Mouse (Mus musculus) hindbrain, embryonic 12.5 days (tissue): Measurements from ENCODE around the gene Foxn1. TPM values are rescaled to one million over a fixed set of nuclear protein-coding genes. Genes with fewer than 3 reads are reported as not detected.

Experiments used
- ATAC-seq: fragments of 200-750 bp; cut with Nextera tagmentation; 2 replicates; pipeline ENCODE4 v1.8.0; 2017; ENCODE audit warnings: moderate TSS enrichment; ENCODE audit not compliant: low FRiP score
- H3K27ac ChIP-seq: fragments of 300-500 bp; sonication (generic); 2 replicates; pipeline ENCODE4 v1.5.1; 2016; ENCODE audit warnings: mild to moderate bottlenecking
- H3K27me3 ChIP-seq: fragments of 300-500 bp; sonication (generic); 2 replicates; pipeline ENCODE4 v1.6.1; 2016; ENCODE audit warnings: mild to moderate bottlenecking
- H3K36me3 ChIP-seq: fragments of 300-500 bp; sonication (generic); 2 replicates; pipeline ENCODE4 v1.6.1; 2016; ENCODE audit warnings: mild to moderate bottlenecking
- H3K4me1 ChIP-seq: fragments of 300-500 bp; sonication (generic); 2 replicates; pipeline ENCODE4 v1.6.1; 2016
- H3K4me2 ChIP-seq: fragments of 300-500 bp; sonication (generic); replicated peaks from 2 replicates; pipeline ENCODE4 v1.6.1; 2016; ENCODE audit warnings: mild to moderate bottlenecking
- H3K4me3 ChIP-seq: fragments of 300-500 bp; sonication (generic); 2 replicates; pipeline ENCODE4 v1.5.1; 2016; ENCODE audit warnings: mild to moderate bottlenecking
- H3K9ac ChIP-seq: fragments of 300-500 bp; sonication (generic); 2 replicates; pipeline ENCODE4 v1.6.1; 2016; ENCODE audit warnings: mild to moderate bottlenecking, moderate library complexity
- H3K9me3 ChIP-seq: fragments of 300-500 bp; sonication (generic); replicated peaks from 2 replicates; pipeline ENCODE4 v1.6.1; 2016; ENCODE audit warnings: mild to moderate bottlenecking
- WGBS: fragments of 180-500 bp; shearing (Covaris S2); methylation state at CpG from one replicate; pipeline ENCODE4 v1.1.7; 2016; 5-methylcytosine and 5-hydroxymethylcytosine counted together
- polyA plus RNA-seq: library from polyadenylated mRNA; unstranded; fragments of >200 nt; fragmentation: Nextera tagmentation; extraction: Ambion mirVana; gene quantifications from 2 replicates; pipeline ENCODE4 v1.2.1, GENCODE M21; 2016

The Foxn1 gene
- polyA plus RNA-seq, 1 experiment from 2014 or later, result not detected

DNA sequence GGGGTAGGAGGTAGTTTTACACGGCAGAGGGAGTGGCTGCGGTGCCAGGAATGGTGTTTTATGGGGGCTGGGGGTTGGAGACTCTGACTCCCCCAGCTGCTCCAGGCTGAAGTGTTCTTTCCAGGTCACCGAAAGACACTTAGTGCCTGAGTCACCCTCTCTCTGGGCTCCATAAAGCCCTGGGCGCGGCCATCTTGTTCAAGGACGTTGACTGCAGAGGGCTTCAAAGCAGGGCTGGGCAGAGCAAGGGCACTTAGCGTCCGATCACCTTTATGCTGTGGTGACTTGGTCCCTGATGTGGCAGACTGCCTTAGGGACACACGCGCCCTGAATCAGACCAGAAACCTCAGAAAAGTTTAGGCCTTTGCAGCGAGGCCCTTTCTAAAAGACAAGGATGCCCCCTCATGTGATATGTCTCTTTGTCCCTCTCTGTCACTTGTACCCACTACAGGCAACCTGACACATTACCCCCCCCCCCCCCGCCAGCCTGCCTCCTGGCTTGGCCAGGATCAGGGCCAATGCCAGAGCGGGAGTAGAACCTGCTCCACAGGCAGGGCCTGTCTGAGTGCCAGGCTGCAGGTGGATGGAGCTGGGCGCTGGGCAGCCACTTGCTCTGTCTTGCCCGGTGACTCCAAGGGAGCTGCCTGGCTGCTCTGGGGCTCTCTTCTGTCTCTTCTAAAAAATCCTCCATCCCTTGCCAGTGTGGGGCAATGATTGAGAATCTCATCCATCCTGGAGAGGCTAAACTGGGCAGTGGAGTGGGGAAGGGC is 18.7 kb downstream of the Foxn1 start:
- Histone ChIP-seq H3K27me3 (no peaks in the 10 kb centered on the region), H3K9me3 (no peaks in the 10 kb centered on the region), H3K4me2 (no peak overlapping the region), H3K9ac (no peak overlapping the region), H3K27ac (no peak overlapping the region), H3K4me3 (no peak overlapping the region), H3K4me1 (peaks cover 3% of the 10 kb centered on the region), H3K36me3 (no peaks in the 10 kb centered on the region)
- no peak for ATAC-seq
- WGBS, result 87% methylated on average over 15 of the region's 15 CpGs

DNA sequence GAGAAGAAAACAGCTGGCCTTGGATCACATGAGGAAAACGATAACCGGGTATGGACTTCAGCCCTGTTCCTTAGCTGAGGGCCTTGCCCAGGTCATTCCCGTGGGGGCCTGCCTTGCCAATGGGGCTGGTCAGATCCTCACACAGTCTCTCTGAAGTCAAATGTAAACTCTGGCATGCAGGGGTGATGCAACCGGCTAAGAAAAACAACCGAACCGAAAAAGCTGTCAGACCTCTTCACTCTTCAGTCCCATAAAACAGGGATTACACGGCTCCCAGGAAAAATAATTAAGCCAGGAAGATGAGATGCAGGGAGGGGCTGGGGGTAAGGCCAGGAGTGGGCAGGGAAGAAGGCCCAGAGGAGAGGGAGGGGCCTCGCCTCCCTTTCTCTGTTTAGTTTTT is 22.3 kb downstream of the Foxn1 start:
- H3K9me3 ChIP-seq, result no peaks in the 10 kb centered on the region
- H3K27me3 ChIP-seq, result no peaks in the 10 kb centered on the region
- no peak overlapping the region for H3K4me3 ChIP-seq
- 55% methylated on average over 8 of the region's 8 CpGs for WGBS
- H3K9ac ChIP-seq, result no peak overlapping the region
- no peak overlapping the region for H3K27ac ChIP-seq
- H3K4me2 ChIP-seq, result no peak overlapping the region
- no peaks in the 10 kb centered on the region for H3K4me1 ChIP-seq
- no peak for ATAC-seq
- H3K36me3 ChIP-seq, result no peaks in the 10 kb centered on the region

DNA sequence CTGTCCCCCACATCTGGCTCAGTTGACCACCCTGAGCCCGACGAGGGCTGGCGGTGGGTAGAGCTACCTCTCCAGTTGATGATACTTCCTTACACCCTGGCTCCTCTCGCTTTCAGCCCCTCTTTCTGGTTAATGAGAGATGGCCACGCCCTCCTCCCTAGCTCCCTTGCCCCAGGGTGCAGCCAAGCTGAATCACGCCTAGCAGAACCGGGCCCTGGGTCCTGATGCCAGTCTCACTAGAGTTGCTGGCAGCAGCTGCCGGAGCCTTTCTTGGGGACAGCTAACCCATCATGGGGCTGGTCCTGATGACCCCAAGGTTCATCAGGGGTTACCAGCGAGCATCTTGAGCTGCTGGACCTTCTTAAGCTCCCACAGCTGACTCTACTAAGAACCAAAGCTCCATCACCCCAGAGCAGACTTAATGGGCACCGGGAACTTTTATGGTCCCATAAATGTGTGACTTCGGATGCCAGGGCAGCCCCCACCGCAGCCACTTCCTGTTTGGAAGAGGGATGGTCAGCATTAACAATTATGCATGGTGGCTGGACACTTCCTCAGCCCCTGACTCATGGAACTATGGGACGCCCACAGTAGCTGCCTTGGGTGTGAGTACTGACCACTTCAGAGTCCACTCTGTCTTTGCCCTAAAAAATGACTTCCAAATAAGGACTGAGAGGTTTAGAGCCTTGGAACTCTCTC is 22.9 kb downstream of the Foxn1 start:
- WGBS, result 79% methylated on average over 13 of the region's 13 CpGs
- no peak overlapping the region for H3K27ac ChIP-seq
- no peak for ATAC-seq

DNA sequence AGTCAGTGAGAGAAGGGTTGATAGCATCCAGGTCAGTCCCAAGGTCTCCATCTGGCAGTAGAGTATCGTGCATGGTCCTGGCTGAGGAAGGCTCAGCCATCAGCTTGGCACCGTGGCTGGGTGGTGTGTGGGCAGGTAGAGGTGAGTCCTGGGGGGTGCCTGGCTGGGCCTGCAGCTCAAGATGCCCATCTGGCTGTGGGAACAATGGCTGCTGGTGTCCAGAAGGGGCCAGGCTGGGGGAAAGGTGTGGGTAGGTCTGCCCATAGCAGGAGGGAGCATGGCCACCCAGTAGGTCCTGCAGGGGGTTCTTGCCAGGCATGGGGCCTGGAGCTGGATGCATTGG is 25.6 kb downstream of the Foxn1 start:
- H3K27ac ChIP-seq, result no peak overlapping the region
- WGBS, result 61% methylated on average over 2 of the region's 2 CpGs
- 0 out of 2 replicates have a peak overlapping the region, but pooled peaks have one; percentile 31 for H3K4me2 ChIP-seq
- H3K27me3 ChIP-seq, result no peaks in the 10 kb centered on the region
- no peak overlapping the region for H3K4me3 ChIP-seq
- no peaks in the 10 kb centered on the region for H3K9me3 ChIP-seq
- no peaks in the 10 kb centered on the region for H3K4me1 ChIP-seq
- H3K9ac ChIP-seq, result no peak overlapping the region
- ATAC-seq, result no peak
- no peaks in the 10 kb centered on the region for H3K36me3 ChIP-seq

More for the DNA sequence above, 22.9 kb downstream of the Foxn1 start:
- Histone ChIP-seq H3K4me1 (no peaks in the 10 kb centered on the region), H3K36me3 (no peaks in the 10 kb centered on the region), H3K4me3 (no peak overlapping the region), H3K27me3 (no peaks in the 10 kb centered on the region), H3K9me3 (no peaks in the 10 kb centered on the region), H3K4me2 (no peak overlapping the region), H3K9ac (no peak overlapping the region)

DNA sequence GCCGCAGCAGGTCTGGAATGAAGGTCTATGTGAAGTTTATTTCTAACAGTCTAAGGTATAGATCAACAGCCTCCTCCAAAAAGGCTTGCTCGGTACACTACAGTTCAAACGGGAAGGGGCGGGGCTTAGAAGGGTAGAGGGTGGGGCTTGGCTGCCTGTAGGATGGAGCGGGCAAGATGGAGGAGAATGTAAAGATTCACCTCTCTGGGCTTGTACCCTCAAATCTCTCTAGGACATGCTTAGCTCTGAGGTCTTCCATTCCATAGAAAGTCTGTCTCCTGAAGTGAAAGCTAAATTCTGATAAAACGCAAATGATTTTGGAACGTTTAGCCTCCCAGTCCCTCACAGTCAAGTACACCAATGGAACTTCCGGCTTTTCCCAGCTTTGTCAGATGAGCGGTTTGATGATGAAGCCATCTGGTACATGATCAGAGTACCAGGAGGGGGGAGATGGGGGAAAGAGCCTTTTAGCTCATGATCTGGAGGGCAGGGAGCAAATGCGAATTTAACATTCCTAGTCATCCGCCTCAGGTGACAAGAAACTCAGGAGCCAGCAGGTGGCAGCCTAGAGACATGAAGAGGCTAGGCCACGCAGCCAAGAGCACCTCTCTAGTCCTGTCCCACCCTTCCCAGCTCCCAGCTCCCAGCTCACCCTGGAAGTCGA is 26.1 kb downstream of the Foxn1 start:
- Histone ChIP-seq H3K27ac (no peak overlapping the region), H3K9ac (no peak overlapping the region), H3K27me3 (no peaks in the 10 kb centered on the region), H3K9me3 (no peaks in the 10 kb centered on the region), H3K4me2 (peak overlapping the region; percentile 31), H3K4me1 (no peaks in the 10 kb centered on the region), H3K36me3 (no peaks in the 10 kb centered on the region), H3K4me3 (peak overlapping the region; percentile 22; the same call in 1 of the 2 replicates)
- ATAC-seq, result peak; percentile 71
- WGBS, result 13% methylated on average over 13 of the region's 13 CpGs

DNA sequence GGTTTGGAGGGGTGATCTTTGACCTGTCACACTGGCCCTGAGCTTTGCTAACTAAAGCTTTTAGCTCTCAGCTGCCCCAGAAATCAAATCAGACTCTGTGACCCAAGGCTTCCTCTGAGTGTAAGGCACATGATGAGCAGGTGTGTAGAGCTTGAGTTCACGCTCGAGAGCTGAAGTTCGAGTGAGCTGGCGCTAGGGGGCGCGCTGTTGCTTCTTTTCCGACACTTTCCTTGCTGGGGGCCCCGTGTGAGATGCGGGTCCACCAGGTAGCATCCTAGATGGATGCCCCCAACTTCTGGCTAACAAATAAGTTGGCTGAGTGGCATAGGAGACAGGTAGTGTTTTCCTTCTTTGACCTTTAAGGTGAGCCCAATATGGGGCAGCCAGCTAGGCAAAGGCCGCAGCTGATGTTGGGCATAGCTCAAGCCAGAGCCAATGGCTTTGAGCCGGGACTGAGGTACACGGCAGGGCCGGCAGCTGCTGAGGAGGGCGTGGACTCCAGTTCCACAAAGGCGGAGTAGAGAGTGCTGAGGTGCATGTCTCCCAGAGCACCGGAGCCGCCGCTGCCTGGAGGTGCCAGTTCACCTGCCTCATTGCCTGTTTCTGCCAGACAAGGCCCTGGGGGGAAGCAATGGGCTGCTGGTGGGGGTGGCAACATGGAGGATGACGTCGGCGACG is 27.9 kb downstream of the Foxn1 start:
- H3K27me3 ChIP-seq, result no peaks in the 10 kb centered on the region
- H3K4me1 ChIP-seq, result no peaks in the 10 kb centered on the region
- H3K4me2 ChIP-seq, result no peak overlapping the region
- ATAC-seq, result no peak
- no peaks in the 10 kb centered on the region for H3K36me3 ChIP-seq
- no peak overlapping the region for H3K9ac ChIP-seq
- no peaks in the 10 kb centered on the region for H3K9me3 ChIP-seq
- no peak overlapping the region for H3K27ac ChIP-seq
- 13% methylated on average over 22 of the region's 22 CpGs for WGBS
- H3K4me3 ChIP-seq, result no peak overlapping the region

DNA sequence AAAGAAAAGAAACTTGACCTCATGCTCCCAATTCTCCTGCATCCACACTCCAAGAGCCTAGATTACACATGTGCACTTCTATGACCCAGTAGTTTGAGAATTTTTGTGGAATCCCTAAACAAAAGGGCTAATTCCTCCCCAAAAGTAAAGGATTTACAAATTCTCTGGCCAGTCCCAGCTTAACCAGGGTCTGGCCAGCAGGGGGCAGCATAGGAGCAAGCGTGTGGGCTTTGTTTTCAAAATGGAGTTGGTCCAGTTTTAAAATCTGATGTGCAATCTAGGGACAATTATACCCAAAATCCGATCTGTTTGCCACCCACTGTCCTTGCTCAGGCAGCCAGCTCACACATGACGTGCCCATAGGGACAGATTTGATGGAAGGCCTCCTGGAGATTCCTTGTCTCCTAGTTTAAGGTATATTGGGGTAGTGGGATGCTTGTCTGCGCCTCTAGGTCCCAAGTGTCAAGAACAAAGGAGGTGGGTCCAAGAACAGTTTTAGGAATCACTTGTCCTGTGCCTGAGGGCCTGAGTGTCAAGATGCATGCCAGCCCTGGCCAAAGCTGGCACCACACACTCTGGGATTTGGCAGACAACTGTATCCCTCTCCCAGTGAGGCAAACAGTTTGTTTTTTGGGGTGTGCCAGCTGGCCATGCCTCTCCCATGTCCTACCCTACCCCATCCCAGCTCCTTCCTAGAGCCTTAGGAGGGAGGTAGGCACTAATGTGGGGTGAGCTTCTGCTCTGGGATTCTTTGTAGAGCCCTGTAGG is 30.7 kb downstream of the Foxn1 start:
- ATAC-seq, result no peak
- WGBS, result 29% methylated on average over 4 of the region's 4 CpGs
- H3K27ac ChIP-seq, result no peak overlapping the region
- H3K4me1 ChIP-seq, result no peaks in the 10 kb centered on the region
- no peaks in the 10 kb centered on the region for H3K9me3 ChIP-seq
- no peak overlapping the region for H3K9ac ChIP-seq
- H3K27me3 ChIP-seq, result no peaks in the 10 kb centered on the region
- no peak overlapping the region for H3K4me3 ChIP-seq
- no peaks in the 10 kb centered on the region for H3K36me3 ChIP-seq
- no peak overlapping the region for H3K4me2 ChIP-seq

DNA sequence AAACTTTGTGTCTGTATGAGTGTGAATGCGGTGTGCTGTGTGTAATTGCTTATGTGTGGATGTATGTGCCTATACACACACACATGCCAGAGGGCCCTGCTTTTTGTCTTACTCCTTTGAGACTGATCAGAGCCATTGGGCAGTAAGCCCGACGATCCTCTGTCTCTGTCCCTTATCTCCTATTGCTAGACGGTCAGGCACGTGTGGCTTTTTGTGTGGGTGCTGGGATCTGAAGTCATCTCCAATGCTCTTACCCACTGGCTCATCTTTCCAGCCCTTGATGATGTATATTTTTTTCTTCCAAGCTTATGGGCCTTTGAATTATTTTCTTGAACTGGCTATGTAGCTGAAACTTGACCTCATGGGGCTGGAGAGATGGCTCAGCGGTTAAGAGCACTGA is 31.5 kb downstream of the Foxn1 start:
- Histone ChIP-seq H3K4me1 (no peaks in the 10 kb centered on the region), H3K4me2 (no peak overlapping the region), H3K4me3 (no peak overlapping the region), H3K9ac (no peak overlapping the region), H3K36me3 (peaks cover 3% of the 10 kb centered on the region; the same call in 1 of the 2 replicates), H3K27ac (no peak overlapping the region), H3K27me3 (no peaks in the 10 kb centered on the region), H3K9me3 (no peaks in the 10 kb centered on the region)
- no peak for ATAC-seq
- 88% methylated on average over 6 of the region's 6 CpGs for WGBS

DNA sequence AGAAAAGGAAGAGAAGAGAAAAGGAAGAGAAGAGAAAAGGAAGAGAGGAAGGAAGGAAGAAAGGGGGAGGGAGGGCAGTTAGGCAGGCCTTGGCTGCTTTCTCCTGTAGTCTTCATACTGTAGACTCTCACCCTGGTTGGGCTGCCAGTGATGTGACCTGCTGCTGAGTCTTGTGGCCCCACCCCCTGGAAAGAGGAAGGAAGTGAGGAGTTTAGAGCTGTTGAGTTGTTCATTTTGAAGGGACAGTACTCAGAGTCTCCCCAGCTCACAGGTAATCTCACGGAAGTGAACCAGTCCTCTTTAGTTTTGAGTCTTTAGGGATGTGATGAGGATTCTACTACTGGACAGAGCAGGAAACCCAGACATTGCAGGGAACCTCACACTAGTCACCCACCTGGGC is 33.3 kb downstream of the Foxn1 start:
- no peak for ATAC-seq
- H3K36me3 ChIP-seq, result peaks cover 20% of the 10 kb centered on the region
- H3K9me3 ChIP-seq, result no peaks in the 10 kb centered on the region
- no peak overlapping the region for H3K4me2 ChIP-seq
- WGBS, result 78% methylated on average over 1 of the region's 1 CpGs
- no peaks in the 10 kb centered on the region for H3K27me3 ChIP-seq
- 0 out of 2 replicates have a peak, but pooled peaks cover 3% of the 10 kb centered on the region for H3K4me1 ChIP-seq
- H3K4me3 ChIP-seq, result no peak overlapping the region
- H3K27ac ChIP-seq, result no peak overlapping the region
- H3K9ac ChIP-seq, result no peak overlapping the region

DNA sequence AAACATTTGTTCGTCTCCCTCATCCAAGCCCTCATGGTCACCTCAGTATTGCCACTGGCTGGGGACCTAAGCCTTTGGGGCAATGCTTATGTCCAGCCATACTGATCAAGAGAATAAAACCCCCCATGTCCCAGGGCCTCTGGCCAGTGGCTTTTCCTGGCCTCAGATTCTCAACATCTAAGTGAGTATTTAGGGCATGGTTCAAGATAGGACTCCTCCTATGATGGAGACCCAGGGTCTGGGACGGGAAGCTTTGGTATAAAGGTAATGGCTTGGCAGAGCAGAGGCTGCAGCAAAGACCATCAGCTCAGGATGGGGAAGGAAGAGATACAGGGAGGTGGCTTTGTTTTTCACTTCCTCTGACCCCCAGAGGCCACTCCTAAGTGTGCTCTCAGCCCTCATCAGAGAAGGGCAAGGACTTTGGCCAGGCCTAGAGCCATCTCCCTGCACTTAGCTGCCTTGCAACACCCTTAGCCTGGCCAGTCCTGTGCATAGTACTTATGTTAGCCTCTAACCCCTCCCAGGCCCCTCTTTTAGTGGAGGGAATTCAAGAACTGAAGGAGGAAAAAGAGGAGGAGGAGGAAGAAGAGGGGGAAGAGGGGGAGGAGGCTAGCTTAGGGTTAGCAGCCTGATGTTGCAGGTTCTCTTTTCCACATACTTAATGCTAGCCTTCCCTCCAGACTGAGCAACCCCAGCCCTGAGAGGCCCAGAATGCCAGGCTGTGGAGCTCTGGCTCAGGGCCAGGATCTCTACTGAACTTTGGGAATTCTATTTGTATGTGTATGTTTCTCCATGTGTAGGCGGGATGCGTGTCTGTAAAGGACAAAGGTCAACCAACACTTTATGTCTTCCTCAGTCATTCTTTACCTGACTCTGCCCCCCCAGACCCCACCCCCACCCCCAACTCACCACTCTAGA is 36.7 kb downstream of the Foxn1 start:
- Histone ChIP-seq H3K4me2 (no peak overlapping the region), H3K27ac (no peak overlapping the region), H3K27me3 (no peaks in the 10 kb centered on the region), H3K4me3 (no peak overlapping the region), H3K4me1 (peaks cover 27% of the 10 kb centered on the region), H3K9ac (no peak overlapping the region), H3K36me3 (peaks cover 27% of the 10 kb centered on the region), H3K9me3 (no peaks in the 10 kb centered on the region)
- 94% methylated on average over 4 of the region's 4 CpGs for WGBS
- ATAC-seq, result no peak

DNA sequence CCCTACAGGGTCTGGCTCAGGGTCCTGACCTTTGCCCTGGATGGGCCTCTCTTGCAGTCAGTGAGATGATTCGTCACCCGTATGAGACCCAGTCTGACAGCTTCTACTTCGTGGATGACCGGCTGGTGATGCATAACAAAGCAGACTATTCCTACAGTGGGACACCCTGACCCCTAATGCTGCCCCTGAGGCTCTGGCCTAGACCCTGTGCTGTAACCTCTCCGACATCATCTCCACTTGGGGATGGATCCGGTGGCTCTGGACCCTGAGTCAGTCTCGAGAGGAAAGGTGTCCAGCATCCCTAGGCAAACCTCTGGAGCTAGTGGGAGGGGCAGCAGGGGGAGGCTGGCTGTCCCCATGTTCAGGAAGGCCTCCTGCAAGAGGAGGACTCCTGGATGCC is 37.9 kb downstream of the Foxn1 start:
- Histone ChIP-seq H3K36me3 (peaks cover 27% of the 10 kb centered on the region), H3K27me3 (no peaks in the 10 kb centered on the region), H3K4me1 (peaks cover 35% of the 10 kb centered on the region), H3K9me3 (no peaks in the 10 kb centered on the region), H3K4me2 (no peak overlapping the region), H3K4me3 (no peak overlapping the region), H3K9ac (no peak overlapping the region), H3K27ac (no peak overlapping the region)
- WGBS, result 27% methylated on average over 7 of the region's 7 CpGs
- ATAC-seq, result no peak
